Mouse (Mus musculus): ENCODE data around the gene Nfkbid.

Gene Nfkbid

GRCm38 (mm10) chr7:30430191-30430590 is 8.7 kb downstream of the Nfkbid start:
- DNase-seq (ENCODE audit: low spot score) = no peak

GRCm38 (mm10) chr7:30431793-30432192 is 10.3 kb downstream of the Nfkbid start:
- peak; percentile 91 for DNase-seq (ENCODE audit: low spot score)

GRCm38 (mm10) chr7:30434238-30434637 is 12.7 kb downstream of the Nfkbid start:
- no peak for DNase-seq (ENCODE audit: low spot score)

GRCm38 (mm10) chr7:30434701-30435100 is 13.2 kb downstream of the Nfkbid start:
- no peak for DNase-seq (ENCODE audit: low spot score)

GRCm38 (mm10) chr7:30435156-30435555 is 13.6 kb downstream of the Nfkbid start:
- no peak for DNase-seq (ENCODE audit: low spot score)

GRCm38 (mm10) chr7:30436879-30437278 is 15.3 kb downstream of the Nfkbid start:
- DNase-seq (ENCODE audit: low spot score) = no peak

GRCm38 (mm10) chr7:30439734-30440133 is 18.2 kb downstream of the Nfkbid start:
- DNase-seq (ENCODE audit: low spot score) = no peak

- DNase-seq (ENCODE audit: low spot score) = peak; percentile 69
Measured at GRCm38 (mm10) chr7:30440697-30441096, 19.2 kb downstream of the Nfkbid start.

GRCm38 (mm10) chr7:30443696-30444095 is 22.2 kb downstream of the Nfkbid start:
- no peak for DNase-seq (ENCODE audit: low spot score)

- DNase-seq (ENCODE audit: low spot score) = peak; percentile 79
Measured at GRCm38 (mm10) chr7:30444154-30444970, 22.8 kb downstream of the Nfkbid start.

- DNase-seq (ENCODE audit: low spot score) = peak; percentile 86
Measured at GRCm38 (mm10) chr7:30444971-30445751, 23.6 kb downstream of the Nfkbid start, which contains the start of gene Aplp1. TSS of gene Aplp1 (minus strand) at chr7:30445535.

- DNase-seq (ENCODE audit: low spot score) = no peak
Measured at GRCm38 (mm10) chr7:30450241-30450640, 28.7 kb downstream of the Nfkbid start.

- DNase-seq (ENCODE audit: low spot score) = no peak
Measured at GRCm38 (mm10) chr7:30453327-30453726, 31.8 kb downstream of the Nfkbid start.

GRCm38 (mm10) chr7:30453766-30454165 is 32.2 kb downstream of the Nfkbid start:
- DNase-seq (ENCODE audit: low spot score) = no peak

- DNase-seq (ENCODE audit: low spot score) = no peak
Measured at GRCm38 (mm10) chr7:30454259-30454658, 32.7 kb downstream of the Nfkbid start.

- DNase-seq (ENCODE audit: low spot score) = no peak
Measured at GRCm38 (mm10) chr7:30456487-30456886, 35.0 kb downstream of the Nfkbid start.

GRCm38 (mm10) chr7:30456911-30457628 is 35.5 kb downstream of the Nfkbid start:
- no peak for DNase-seq (ENCODE audit: low spot score)

GRCm38 (mm10) chr7:30457629-30458330 is 36.2 kb downstream of the Nfkbid start, which contains the start of the genes Kirrel2 and Nphs1:
TSS of gene Kirrel2 (minus strand) at chr7:30457690.
TSS of gene Nphs1 (plus strand) at chr7:30458315.
- DNase-seq (ENCODE audit: low spot score) = peak; percentile 74

- no peak for DNase-seq (ENCODE audit: low spot score)
Measured at GRCm38 (mm10) chr7:30459484-30459883, 38.0 kb downstream of the Nfkbid start.

GRCm38 (mm10) chr7:30463568-30463967 is 42.0 kb downstream of the Nfkbid start:
- no peak for DNase-seq (ENCODE audit: low spot score)

GRCm38 (mm10) chr7:30463996-30464395 is 42.5 kb downstream of the Nfkbid start:
- DNase-seq (ENCODE audit: low spot score) = no peak
